Mouse (Mus musculus): ENCODE measurements at regions not wholly inside any gene's neighbourhood (a gene's known extent, or its start where the extent isn't known, plus 50 kb on each side); places are given as distances from the start of the nearest gene placed in this dataset.
"Not testable (repeated sequence)": the region's sequence is repeated elsewhere in the genome, so short reads cannot be mapped to it uniquely, and the experiment has no call there.

DNA sequence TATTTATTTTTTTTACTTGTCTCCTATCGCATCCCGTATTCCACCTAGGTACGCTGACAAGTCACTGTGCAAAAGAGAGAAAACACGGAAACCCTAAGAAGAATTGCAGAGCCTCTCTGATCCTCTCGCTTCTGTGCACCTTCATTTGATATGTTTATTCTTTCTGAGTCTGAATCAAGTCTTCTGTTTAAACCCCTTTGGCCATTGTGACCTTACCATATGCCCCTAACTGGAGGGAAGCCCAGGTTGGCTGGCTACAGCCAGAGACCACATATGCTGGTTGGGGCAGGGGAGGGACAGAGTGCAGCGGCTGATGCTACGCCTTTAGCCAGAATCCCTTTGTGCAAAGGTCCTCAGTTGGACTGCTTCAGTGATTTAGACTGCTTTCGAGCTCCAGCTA, 346.0 kb upstream of the Nova1 start:
- H3K4me3 ChIP-seq (ENCODE audit: insufficient read depth, low read length), result no peak overlapping the region
- H3K27ac ChIP-seq (ENCODE audit: insufficient read depth, low read depth, low read length), result no peak overlapping the region
- H3K4me1 ChIP-seq (ENCODE audit: control insufficient read depth, insufficient read depth, low read length), result no peaks in the 10 kb centered on the region
- TF ChIP-seq POLR2A (IDR thresholded peaks at IDR 0.05; ENCODE audit: borderline replicate concordance, low read depth, low read length) (no peak), CTCF (IDR thresholded peaks at IDR 0.05; ENCODE audit: low read depth, low read length) (no peak)

DNA sequence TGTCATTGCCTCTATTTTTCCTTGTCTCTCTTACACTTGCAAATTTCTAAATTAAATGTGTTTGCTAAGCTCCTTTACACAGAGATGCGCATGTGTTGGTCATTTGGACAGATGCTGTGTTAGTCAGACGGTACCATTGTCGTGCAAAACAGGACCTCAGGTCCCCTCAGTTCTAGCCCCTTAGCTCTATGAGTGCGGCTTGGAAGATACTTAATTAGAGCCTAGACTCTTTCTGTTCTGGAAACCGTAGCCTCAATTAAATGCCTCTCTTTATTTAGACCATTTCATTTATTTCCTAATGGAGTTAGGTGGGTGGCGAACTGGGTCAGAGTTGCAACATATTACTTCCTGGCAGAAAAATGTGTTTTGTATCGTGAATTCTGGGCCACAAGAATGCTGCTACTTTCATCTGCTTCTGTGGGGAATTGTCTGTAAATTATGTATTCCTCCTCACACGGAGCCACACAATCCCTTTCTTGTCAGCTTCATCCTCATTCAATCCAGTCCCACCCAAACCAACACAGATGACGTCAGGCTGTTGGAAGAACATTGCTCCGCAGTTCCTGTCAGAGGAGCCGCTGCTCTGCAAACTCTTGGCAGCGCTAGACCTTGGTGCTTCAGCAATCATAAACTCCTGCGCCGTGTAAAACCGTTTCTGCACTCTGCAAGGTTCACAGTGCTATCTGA, 345.4 kb upstream of the Nova1 start:
- Histone ChIP-seq H3K4me3 (ENCODE audit: insufficient read depth, low read length) (no peak overlapping the region), H3K4me1 (ENCODE audit: control insufficient read depth, insufficient read depth, low read length) (no peaks in the 10 kb centered on the region), H3K27ac (ENCODE audit: insufficient read depth, low read depth, low read length) (no peak overlapping the region)
- TF ChIP-seq POLR2A (IDR thresholded peaks at IDR 0.05; ENCODE audit: borderline replicate concordance, low read depth, low read length) (no peak), CTCF (IDR thresholded peaks at IDR 0.05; ENCODE audit: low read depth, low read length) (no peak)

DNA sequence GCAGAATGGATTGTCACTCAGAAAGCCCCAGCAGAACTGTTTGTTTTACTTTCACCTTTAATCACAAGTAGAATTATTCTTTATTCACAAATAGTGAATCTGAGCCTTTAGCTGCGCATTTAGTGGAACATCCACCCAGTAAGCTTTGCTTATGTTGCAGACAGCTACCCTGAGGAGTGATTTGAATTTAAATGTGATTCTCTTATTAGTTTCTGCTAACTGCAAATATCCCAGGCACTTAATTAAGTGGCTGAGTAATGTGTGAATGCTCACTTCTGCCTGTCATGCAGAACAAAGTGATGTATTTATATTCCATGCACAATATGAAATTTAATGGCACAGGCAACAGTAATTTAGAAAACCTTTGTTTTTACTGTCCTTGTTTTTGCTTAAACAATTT, 344.4 kb upstream of the Nova1 start:
- H3K27ac ChIP-seq (ENCODE audit: insufficient read depth, low read depth, low read length), result no peak overlapping the region
- no peak overlapping the region for H3K4me3 ChIP-seq (ENCODE audit: insufficient read depth, low read length)
- TF ChIP-seq POLR2A (IDR thresholded peaks at IDR 0.05; ENCODE audit: borderline replicate concordance, low read depth, low read length) (no peak), CTCF (IDR thresholded peaks at IDR 0.05; ENCODE audit: low read depth, low read length) (no peak)
- no peaks in the 10 kb centered on the region for H3K4me1 ChIP-seq (ENCODE audit: control insufficient read depth, insufficient read depth, low read length)

DNA sequence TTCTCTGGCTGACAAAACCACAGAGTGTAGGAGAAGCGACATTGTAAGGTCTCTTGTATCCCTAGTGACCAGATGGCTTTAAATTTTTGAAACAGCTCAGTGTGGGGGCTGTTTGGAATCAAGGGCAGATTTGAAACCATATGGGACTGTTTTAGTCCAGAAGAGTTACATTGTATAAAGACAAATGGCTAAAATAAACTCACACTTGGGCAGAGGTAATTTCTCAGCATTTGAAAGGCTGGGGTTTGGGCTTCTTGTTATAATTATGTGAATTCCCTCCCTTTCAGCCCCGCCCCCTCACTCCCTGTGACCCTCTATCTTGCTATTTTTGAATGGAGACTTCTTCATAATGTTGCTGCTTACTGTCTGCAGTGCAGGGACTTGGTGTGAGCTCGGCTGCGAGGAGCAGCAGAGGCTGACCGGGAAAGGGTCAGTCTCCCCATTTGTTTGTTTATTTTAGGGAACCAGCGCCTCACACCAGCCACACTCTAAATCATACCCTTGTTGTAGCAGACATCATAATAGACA, 344.0 kb upstream of the Nova1 start:
- Histone ChIP-seq H3K4me1 (ENCODE audit: control insufficient read depth, insufficient read depth, low read length) (no peaks in the 10 kb centered on the region), H3K27ac (ENCODE audit: insufficient read depth, low read depth, low read length) (no peak overlapping the region), H3K4me3 (ENCODE audit: insufficient read depth, low read length) (no peak overlapping the region)
- TF ChIP-seq POLR2A (IDR thresholded peaks at IDR 0.05; ENCODE audit: borderline replicate concordance, low read depth, low read length) (no peak), CTCF (IDR thresholded peaks at IDR 0.05; ENCODE audit: low read depth, low read length) (no peak)

DNA sequence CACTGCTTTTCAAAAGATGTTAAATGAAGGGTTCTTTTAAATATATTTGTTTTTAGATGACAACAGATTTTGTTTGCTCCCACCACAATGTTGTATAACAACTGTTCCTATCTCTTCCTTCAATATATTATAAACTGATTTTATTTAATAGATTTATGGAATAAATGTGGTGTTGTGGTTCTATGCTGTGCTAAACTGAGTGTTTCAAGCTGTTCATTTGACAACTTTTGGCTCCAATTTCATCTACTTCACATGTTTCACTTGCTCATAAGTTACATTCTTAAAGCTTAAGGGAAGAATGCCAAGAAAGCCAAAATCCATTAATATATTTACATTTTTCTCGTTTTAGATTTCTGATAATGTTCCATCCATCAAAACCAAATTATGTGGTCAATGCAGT, 341.9 kb upstream of the Nova1 start:
- Histone ChIP-seq H3K27ac (ENCODE audit: insufficient read depth, low read depth, low read length) (no peak overlapping the region), H3K4me1 (ENCODE audit: control insufficient read depth, insufficient read depth, low read length) (no peaks in the 10 kb centered on the region), H3K4me3 (ENCODE audit: insufficient read depth, low read length) (no peak overlapping the region)
- TF ChIP-seq POLR2A (IDR thresholded peaks at IDR 0.05; ENCODE audit: borderline replicate concordance, low read depth, low read length) (no peak), CTCF (IDR thresholded peaks at IDR 0.05; ENCODE audit: low read depth, low read length) (no peak)

DNA sequence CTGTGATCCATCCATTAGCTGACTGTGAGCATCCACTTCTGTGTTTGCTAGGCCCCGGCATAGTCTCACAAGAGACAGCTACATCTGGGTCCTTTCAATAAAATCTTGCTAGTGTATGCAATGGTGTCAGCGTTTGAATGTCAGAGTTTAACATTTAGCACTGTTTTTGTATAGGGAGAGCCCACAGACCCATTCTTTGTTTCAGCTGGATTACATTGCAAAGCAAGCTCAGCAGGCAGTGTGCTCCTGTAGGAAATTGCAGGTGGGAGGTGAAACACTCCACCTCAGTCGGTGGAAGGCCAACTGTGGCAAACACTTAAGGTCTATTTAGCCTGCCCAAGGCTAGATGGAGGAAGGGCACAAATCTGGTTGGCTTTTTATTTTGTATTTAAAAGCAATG, 337.2 kb upstream of the Nova1 start:
- H3K27ac ChIP-seq (ENCODE audit: insufficient read depth, low read depth, low read length); H3K4me1 ChIP-seq (ENCODE audit: control insufficient read depth, insufficient read depth, low read length); H3K4me3 ChIP-seq (ENCODE audit: insufficient read depth, low read length): not testable (repeated sequence)

DNA sequence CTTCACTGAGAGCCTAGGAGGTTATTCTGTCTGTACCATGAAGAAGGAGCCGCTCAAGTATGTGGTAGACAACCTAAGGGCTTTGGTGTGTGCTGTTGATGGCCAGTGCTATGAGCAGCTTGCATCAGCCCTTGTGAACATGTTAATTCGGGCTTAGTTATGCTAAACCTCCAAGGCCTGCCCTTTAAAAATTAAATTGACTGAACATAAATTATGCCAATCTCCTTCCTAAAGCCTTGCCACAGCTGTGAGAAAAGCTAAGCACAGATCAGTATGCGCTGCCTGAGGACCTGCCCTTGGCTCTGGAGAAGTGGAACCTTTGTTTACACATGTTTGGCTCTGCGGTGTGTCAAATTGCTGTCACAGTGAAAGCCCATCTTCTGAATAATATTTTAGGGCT, 321.9 kb upstream of the Nova1 start:
- no peak overlapping the region for H3K27ac ChIP-seq (ENCODE audit: insufficient read depth, low read depth, low read length)
- H3K4me1 ChIP-seq (ENCODE audit: control insufficient read depth, insufficient read depth, low read length), result no peaks in the 10 kb centered on the region
- H3K4me3 ChIP-seq (ENCODE audit: insufficient read depth, low read length), result no peak overlapping the region
- TF ChIP-seq POLR2A (IDR thresholded peaks at IDR 0.05; ENCODE audit: borderline replicate concordance, low read depth, low read length) (no peak), CTCF (IDR thresholded peaks at IDR 0.05; ENCODE audit: low read depth, low read length) (no peak)

DNA sequence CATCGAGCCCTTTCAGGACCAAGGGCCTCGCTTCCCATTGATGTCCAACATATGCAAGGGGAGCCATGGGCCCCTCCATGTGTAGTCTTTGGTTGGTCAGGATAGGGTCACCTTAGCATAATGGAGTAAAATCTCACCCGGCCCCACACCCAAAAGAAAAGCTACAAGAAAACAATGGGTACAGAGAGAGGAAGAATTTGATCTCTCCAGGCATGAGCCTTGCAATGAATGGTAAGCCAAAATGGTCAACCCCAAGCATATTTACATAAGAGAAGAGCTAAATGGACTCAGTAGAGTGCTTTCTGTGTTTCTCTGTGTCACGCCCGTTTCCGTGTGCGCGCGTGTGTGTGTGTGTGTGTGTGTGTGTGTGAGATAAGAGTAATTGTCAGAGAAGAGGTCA, 311.1 kb upstream of the Nova1 start:
- TF ChIP-seq CTCF (IDR thresholded peaks at IDR 0.05; ENCODE audit: low read depth, low read length) (no peak), POLR2A (IDR thresholded peaks at IDR 0.05; ENCODE audit: borderline replicate concordance, low read depth, low read length) (no peak)
- Histone ChIP-seq H3K27ac (ENCODE audit: insufficient read depth, low read depth, low read length) (no peak overlapping the region), H3K4me3 (ENCODE audit: insufficient read depth, low read length) (no peak overlapping the region)

DNA sequence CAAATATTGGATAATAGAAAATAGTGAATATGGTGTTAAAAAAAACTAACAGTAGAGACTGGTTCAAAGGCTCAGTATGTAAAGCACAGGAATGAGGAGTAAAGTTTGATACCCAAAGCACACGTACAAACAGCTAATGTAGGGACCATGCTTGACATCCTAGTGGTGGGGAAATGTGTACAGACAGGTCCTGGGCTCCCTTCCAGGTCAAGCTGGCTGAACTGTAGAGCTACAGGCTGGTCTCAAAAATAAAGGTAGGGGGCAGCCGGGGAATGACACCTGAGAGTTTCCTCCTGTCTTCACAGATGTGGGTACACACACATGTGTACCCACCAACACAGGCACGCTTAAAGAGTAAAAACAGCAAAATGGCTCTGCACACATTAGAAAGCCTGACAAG, 309.9 kb upstream of the Nova1 start:
- H3K4me1 ChIP-seq (ENCODE audit: control insufficient read depth, insufficient read depth, low read length), result no peaks in the 10 kb centered on the region
- no peak overlapping the region for H3K4me3 ChIP-seq (ENCODE audit: insufficient read depth, low read length)
- no peak for TF ChIP-seq POLR2A (IDR thresholded peaks at IDR 0.05; ENCODE audit: borderline replicate concordance, low read depth, low read length)
- no peak for TF ChIP-seq CTCF (IDR thresholded peaks at IDR 0.05; ENCODE audit: low read depth, low read length)

More for the DNA sequence above, 311.1 kb upstream of the Nova1 start:
- H3K4me1 ChIP-seq (ENCODE audit: control insufficient read depth, insufficient read depth, low read length), result no peaks in the 10 kb centered on the region

DNA sequence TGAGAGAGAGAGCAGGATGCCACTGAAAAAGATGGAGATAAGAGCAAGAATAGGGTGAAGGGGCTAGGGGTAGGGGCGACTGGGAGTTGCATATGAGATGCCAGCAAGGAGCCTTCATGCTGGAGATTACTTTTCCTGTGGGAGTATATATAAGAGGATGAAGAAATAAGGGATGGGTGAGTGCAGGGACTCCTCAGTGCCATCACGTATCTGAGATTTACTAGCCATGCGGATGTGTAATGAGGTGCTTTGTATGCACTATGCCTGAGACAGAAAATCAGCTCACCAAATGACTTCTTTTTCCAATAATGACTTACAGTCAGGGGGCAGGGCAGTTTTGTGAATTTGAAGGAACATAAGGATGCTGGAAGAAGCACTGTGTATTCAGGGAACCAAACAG, 302.7 kb upstream of the Nova1 start:
- no peak for TF ChIP-seq POLR2A (IDR thresholded peaks at IDR 0.05; ENCODE audit: borderline replicate concordance, low read depth, low read length)
- no peak for TF ChIP-seq CTCF (IDR thresholded peaks at IDR 0.05; ENCODE audit: low read depth, low read length)
- Histone ChIP-seq H3K4me1 (ENCODE audit: control insufficient read depth, insufficient read depth, low read length) (no peaks in the 10 kb centered on the region), H3K4me3 (ENCODE audit: insufficient read depth, low read length) (no peak overlapping the region), H3K27ac (ENCODE audit: insufficient read depth, low read depth, low read length) (no peak overlapping the region)

More for the DNA sequence above, 309.9 kb upstream of the Nova1 start:
- H3K27ac ChIP-seq (ENCODE audit: insufficient read depth, low read depth, low read length), result no peak overlapping the region

DNA sequence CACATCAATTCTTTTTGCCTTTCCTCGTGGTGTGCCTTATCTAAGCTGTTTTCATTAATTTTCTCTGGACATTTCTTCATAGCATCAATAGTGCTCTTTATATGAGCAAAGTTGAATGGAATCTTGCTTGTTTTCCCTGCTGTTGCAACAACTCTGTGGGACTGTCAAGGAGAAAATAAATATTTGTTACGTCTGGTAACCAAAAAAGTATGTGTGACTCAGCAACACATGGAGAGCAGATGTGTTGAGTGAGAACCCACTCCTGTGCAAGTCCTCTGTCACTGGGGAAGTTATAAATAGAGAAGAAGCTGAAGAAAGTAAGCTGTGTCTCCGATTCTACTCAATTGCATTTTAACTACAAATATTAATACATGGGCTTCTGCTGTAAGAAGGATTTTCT, 298.8 kb upstream of the Nova1 start:
- Histone ChIP-seq H3K4me3 (ENCODE audit: insufficient read depth, low read length) (no peak overlapping the region), H3K27ac (ENCODE audit: insufficient read depth, low read depth, low read length) (no peak overlapping the region), H3K4me1 (ENCODE audit: control insufficient read depth, insufficient read depth, low read length) (no peaks in the 10 kb centered on the region)
- no peak for TF ChIP-seq POLR2A (IDR thresholded peaks at IDR 0.05; ENCODE audit: borderline replicate concordance, low read depth, low read length)
- no peak for TF ChIP-seq CTCF (IDR thresholded peaks at IDR 0.05; ENCODE audit: low read depth, low read length)
